Mouse (Mus musculus) kidney, postnatal 36 days (tissue): Measurements from ENCODE around the gene Lgr4.

ENCODE experiments used
- DNase-seq, 2 experiments: peaks; one replicate each; pipeline ENCODE4 v3.0.0; 2021 to 2022; ENCODE audit warnings: mixed read lengths in 2 of 2

Gene Lgr4

DNA sequence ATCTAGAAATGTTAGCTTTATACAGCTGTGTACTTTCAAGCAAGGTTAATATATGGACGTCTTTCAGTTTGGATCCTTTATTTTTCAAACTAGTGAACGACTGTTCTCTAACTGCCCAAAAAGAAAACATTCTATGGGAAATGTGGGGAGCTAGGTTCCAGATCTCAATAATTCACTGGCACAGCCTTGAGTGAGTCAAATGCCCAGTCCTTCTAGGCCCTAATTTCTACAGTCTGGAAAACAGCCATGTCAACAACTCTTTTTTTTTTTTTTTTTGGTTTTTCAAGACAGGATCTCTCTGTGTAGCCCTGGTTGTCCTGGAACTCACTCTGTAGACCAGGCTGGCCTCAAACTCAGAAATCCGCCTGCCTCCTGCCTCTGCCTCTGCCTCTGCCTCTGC, 4.9 kb downstream of the Lgr4 start:
- DNase-seq = no peak

- DNase-seq = no peak
Observed at GRCm38 (mm10) chr2:109923031-109923430, 5.6 kb downstream of the Lgr4 start.

DNA sequence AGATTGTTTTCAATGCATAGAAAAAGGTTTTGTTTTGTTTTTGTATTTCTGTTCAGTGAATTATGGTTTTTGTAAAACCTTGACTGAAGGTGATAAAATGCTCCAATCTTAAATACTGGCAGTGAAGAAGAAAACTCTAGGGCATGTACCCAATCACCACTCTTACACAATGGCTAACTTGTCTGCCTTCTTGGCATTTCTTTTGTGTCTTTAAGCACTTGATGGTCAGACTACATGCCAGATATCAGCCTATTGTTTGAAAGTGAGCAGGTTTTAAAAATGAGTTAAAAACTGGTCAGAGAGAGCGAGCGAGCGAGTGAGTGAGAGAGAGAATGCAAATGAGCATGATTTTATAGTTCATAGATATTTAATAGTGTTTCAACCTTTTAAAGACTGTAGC, 6.5 kb downstream of the Lgr4 start:
- DNase-seq = no peak

DNA sequence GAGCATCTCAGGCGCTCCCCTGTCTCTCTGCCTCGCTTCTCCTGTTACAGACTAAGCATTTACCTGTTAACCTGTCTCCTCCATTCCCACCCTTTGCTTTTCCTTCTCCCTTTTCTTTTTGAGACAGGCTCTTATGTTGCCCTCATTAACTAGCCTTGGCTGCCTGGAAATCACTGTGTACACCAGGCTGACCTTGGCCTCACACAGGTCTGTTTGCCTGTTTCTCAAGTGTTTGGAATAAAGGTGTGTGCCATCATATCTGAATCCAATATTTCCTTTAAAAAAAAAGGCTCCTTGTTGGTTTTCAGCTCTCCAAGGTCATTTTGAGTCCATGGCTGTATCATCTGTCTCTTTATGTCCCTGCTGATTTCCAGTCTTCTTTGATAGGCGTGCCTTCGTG, 9.5 kb downstream of the Lgr4 start:
- DNase-seq = no peak

- peak; percentile 23 to 49 for DNase-seq
Observed at GRCm38 (mm10) chr2:109927446-109927845, 10.0 kb downstream of the Lgr4 start.

GRCm38 (mm10) chr2:109927876-109928275, 10.4 kb downstream of the Lgr4 start:
- DNase-seq = no peak

- no peak for DNase-seq
Observed at GRCm38 (mm10) chr2:109928791-109929190, 11.3 kb downstream of the Lgr4 start.

- DNase-seq = no peak
Observed at GRCm38 (mm10) chr2:109929256-109929655, 11.8 kb downstream of the Lgr4 start.

DNA sequence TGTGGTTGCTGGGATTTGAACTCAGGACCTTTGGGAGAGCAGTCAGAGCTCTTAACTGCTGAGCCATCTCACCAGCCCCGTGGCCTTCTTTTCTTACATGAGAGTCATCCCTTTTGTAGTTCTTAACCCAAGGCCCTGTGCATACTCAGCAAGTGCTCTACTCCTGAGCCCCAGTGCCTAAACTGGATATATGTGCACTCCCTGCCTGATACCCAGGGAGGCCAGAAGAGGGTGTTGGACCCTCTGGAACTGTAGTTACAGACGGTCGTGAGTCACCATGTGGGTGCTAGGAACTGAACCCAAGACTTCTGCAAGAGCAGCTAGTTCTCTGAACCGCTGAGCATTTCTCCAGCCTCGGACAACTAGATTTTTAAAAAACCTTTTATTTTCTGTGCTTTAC, 12.9 kb downstream of the Lgr4 start:
- DNase-seq = no peak

DNA sequence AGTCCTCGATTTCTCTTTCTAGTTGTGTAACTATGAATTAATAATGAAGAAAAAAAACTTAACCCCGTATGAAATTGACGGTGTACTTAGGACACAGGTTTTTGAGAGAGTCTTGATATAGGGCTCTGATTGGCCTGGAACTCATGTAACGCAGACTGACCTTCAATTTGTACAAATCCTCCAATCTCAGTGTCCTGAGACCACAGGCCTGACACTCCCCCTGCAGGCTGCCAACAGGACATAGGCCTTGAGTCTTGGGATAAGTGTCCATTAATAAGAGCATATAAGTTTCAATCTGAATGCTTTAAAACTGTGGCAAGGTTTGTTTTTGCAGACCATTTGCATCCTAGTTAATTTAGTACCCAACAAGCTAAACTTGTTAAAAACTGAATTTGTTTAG, 13.3 kb downstream of the Lgr4 start:
- DNase-seq = peak in 1 of 2 experiments; percentile 51

DNA sequence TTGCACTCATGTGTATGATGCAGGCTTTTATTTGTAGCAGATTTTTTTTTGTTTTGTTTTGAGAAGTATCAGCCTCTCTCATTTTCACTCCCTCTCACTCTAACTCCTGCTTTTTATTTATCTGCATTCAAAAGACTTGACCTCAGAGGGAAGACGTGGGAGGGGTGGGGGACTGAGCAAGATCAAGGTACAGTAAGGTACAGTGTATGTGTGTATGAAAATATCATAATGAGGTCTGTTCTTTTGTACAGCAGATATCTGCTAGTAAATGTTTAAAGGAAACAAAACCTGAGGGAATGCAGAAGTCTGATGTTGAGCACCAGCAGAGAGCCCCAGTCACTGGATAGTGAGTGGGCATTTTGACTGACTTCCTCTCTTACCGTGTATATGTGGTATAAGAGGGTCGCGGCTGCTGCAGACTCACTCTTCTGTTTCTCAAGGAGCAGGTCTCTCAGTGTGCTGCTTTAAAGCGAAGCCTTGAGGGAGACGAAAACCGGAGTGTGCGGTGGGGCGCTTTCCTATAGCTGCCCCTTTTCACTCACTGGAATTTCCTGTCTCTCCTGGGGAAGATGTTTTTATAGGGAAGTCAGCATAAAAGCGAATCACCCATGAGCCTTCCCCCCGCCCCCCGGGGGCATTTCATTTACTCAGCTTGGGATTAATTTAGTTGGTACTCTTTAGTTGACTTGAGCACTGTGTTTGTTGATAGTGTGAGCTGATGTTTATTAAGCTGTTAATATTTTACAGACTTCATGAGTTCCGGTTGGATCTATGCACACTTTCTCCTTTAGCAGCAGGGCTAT, 14.7 kb downstream of the Lgr4 start:
- peak; percentile 69 to 70 for DNase-seq

- DNase-seq = peak in 1 of 2 experiments; percentile 22
Observed at GRCm38 (mm10) chr2:109933151-109933550, 15.7 kb downstream of the Lgr4 start.

DNA sequence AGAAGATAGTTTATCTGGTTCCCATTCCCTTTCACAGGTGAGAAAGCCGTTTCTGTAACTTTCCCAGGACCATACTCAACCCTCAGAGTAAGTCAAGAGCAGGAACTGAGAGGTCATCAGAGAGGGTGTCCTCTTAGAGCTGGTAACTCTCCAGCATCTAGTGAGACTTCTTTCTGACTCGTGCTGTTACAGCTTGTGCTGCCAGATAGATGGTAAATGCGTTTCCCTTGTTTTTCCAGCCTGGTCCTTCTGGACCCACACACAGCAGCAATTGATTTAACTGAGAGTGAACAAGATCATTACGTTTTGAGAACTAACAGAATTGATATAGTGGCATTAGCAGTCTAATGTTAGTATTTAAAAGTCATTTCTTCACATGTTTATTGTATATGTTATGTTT, 16.6 kb downstream of the Lgr4 start:
- no peak for DNase-seq

- DNase-seq = no peak
Observed at GRCm38 (mm10) chr2:109935194-109935593, 17.7 kb downstream of the Lgr4 start.

- DNase-seq = no peak
Observed at GRCm38 (mm10) chr2:109935754-109936409, 18.4 kb downstream of the Lgr4 start.

DNA sequence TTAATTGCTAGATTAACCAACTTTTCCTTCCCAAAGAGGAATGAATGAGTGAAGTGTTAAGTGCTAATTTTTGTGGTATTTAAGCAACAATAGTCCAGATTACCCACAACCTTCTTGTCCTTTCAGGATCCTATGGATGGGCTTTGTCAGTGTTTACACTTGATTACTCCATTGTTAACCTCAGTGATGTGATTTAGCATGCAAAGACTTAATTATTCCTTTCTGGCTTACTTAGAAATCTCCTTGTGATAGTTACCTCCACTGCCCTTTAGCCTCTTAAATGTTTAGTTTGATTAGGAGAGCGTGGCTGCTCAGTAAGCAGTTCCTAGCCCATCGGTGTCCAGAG, 18.9 kb downstream of the Lgr4 start:
- DNase-seq = no peak

DNA sequence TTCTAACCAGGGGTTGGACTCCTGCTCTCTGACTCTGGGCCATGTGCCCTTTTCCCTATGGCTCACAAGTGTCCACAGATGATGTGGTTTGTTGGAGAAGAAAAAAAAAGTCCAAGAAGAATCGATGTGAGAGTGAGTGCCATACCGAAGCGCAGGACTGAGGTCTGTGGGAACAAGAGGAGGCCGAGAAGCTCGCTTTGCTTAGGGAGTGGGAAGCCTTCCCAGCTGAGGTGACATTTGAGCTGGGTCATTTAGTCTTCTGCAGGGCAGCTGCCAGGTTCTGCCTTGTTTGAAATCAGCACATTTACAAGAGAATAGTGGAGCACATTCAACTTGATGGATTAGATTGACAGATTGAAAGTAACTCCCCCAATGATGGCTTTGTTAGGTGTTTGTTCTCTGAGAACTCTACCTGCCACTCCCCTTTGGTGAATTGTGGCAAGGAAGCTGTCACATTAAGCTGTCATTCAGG, 24.6 kb downstream of the Lgr4 start:
- no peak for DNase-seq

DNA sequence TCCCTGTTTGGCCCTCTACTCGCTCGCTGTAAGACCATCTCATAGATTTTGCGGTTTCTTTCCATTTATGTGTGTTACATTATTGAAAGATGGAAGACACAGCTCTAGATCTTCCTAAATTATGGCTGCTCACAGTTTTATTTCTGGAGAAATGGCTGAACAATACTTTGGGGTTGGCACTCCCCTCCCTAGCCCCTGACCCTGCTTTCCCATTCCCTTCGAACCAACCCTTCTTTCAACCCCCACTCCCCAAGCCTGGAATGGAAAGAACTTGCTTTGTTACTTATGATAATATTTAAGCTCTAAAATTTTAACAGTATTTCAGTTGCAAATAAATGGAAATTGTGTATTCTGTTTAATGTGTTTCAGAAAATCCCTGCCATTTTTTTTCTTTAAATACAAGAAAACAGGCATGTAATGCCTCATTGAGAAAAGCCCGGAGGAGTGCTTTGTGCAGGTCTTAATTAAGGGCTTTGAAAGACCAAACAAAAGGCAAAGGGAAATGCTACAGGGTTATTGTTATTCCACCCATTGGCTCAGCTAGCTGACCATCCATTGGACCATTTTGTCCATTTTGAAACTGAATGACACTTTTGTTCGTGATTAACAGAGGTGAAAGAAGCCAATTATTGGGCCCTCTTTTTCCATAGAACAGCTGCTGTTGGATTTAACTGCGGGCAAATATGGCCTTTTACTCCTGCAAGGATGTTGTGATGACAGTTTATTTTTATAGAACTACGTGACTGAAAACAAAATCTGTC, 25.5 kb downstream of the Lgr4 start:
- no peak for DNase-seq

DNA sequence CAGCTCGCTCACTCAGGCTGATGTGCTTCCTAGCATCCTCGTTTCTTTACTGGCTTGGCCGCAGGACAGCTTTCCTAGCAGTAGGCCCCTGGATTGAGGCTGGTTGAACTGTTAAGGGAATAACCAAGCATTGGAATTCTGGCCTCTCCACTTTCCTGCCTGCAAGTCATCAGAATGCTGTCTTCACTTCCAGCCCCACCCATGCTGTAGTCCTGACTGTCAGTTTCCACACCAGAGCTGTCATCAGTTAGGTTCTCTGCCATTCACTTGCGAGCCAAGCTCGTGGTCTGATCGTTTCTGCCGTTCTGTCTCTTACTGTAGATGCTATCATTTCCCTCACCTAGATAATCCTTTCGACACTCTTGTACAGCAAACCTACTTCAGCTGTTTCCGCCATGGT, 27.5 kb downstream of the Lgr4 start:
- DNase-seq = no peak

DNA sequence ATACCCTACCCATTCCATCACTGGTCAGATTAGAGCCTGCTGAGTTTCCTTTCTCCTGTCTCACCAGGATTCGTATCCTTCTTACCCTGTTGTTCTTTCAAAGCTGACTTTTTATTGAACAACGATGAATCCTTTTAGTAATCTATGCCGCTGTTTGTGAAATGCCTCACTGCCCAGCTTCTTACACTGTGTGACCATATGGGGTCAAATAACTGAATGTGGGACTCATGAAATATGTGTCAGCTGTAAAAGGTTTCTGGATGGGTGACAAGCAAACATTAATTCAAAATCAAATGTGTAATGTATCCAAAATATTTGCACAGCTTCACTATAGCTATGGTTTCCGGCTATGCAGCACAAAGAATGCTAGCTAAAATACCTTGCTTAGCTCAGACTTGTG, 28.1 kb downstream of the Lgr4 start:
- no peak for DNase-seq

DNA sequence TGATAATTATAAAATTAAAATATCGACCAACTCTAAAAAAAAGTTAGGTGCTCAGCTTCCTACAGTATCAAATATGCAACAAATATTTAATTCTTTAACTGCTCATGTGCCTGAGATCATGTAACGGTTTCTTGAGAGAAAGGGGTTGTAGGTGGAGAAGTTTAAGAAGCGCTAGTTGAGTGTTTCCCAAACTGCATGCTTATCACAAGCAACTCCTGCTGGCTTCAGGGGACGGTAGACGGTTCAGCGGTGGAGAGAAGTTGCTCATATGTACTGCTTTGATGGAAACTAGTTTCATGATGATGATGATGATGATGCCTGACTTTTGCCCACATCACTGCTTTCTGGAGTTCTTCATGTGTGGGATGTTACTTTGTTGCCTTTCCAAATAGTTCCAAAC, 29.0 kb downstream of the Lgr4 start:
- no peak for DNase-seq

- no peak for DNase-seq
Observed at GRCm38 (mm10) chr2:109949519-109949918, 32.1 kb downstream of the Lgr4 start.

- no peak for DNase-seq
Observed at GRCm38 (mm10) chr2:109950311-109950710, 32.9 kb downstream of the Lgr4 start.

DNA sequence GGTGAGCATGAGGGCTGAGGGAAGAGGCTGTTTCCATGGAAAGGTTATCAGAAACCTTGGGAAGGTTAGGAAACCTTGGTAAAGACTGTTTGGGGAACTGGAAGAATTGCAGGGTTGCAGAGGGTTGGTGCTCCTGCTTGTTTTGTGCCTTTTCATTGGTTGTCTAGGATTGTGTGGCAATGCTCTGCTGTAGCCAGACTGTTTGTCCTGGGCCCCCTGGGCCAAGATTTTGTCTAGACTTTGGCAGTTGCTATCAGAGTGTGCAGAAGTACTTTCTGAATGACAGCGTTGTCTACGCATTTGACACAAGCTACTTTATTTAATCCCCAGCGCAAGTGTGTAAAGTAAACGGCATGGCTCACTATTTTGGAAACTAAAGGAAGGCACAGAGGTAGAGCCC, 33.6 kb downstream of the Lgr4 start:
- no peak for DNase-seq
